Mouse (Mus musculus) cerebellum, adult 2 months (tissue): ENCODE results near the gene Eml4.

Source experiments
- CTCF ChIP-seq: fragments of 200-500 bp; IDR thresholded peaks from 2 replicates; pipeline ENCODE4 v1.5.1; 2011; ENCODE audit warnings: low read depth, mild to moderate bottlenecking, control low read depth, low read length, moderate library complexity, borderline replicate concordance; ENCODE audit not compliant: insufficient read depth
- POLR2A ChIP-seq: fragments of 200-500 bp; IDR thresholded peaks from 2 replicates; pipeline ENCODE4 v1.6.1; 2011; ENCODE audit warnings: low read length, control low read depth, borderline replicate concordance; ENCODE audit not compliant: insufficient read depth

GRCm38 (mm10) chr17:83394013-83394412, 43.3 kb downstream of the Eml4 start:
- no peak for TF ChIP-seq CTCF
- no peak for TF ChIP-seq POLR2A
